Mouse (Mus musculus) limb, embryonic 10.5 days (tissue): Measurements from ENCODE around the gene Uba6. TPM values are rescaled to one million over a fixed set of nuclear protein-coding genes. Genes with fewer than 3 reads are reported as not detected.

ENCODE experiments used
- DNase-seq: peaks from one replicate; pipeline ENCODE4 v3.0.0-alpha.2; 2017; ENCODE audit warnings: low spot score
- H3K27ac ChIP-seq: fragments of 300-500 bp; sonication (generic); 2 replicates; pipeline ENCODE4 v1.5.1; 2016; ENCODE audit warnings: mild to moderate bottlenecking
- H3K27me3 ChIP-seq: fragments of 300-500 bp; sonication (generic); 2 replicates; pipeline ENCODE4 v1.6.1; 2016; ENCODE audit warnings: low read depth, mild to moderate bottlenecking; ENCODE audit not compliant: poor library complexity, severe bottlenecking
- H3K36me3 ChIP-seq: fragments of 300-500 bp; sonication (generic); 2 replicates; pipeline ENCODE4 v1.6.1; 2016; ENCODE audit warnings: mild to moderate bottlenecking, moderate library complexity
- H3K4me1 ChIP-seq: fragments of 300-500 bp; sonication (generic); 2 replicates; pipeline ENCODE4 v1.6.1; 2016
- H3K4me3 ChIP-seq: fragments of 300-500 bp; sonication (generic); 2 replicates; pipeline ENCODE4 v1.5.1; 2016; ENCODE audit warnings: mild to moderate bottlenecking, moderate library complexity
- H3K9me3 ChIP-seq: fragments of 300-500 bp; sonication (generic); replicated peaks from 2 replicates; pipeline ENCODE4 v1.6.1; 2016; ENCODE audit warnings: mild to moderate bottlenecking
- WGBS: fragments of 180-500 bp; shearing (Covaris S2); methylation state at CpG from one replicate; pipeline ENCODE4 v1.1.7; 2016; 5-methylcytosine and 5-hydroxymethylcytosine counted together
- polyA plus RNA-seq: library from polyadenylated mRNA; unstranded; fragments of >200 nt; fragmentation: Nextera tagmentation; extraction: Ambion mirVana; gene quantifications from 2 replicates; pipeline ENCODE4 v1.2.1, GENCODE M21; 2016

The Uba6 gene
- polyA plus RNA-seq, 1 experiment from 2014 or later, result 17.5 TPM

GRCm38 (mm10) chr5:86111074-86111473, 61.5 kb downstream of the Uba6 start:
- no peak overlapping the region for H3K27ac ChIP-seq
- no peak overlapping the region for H3K4me3 ChIP-seq
- H3K36me3 ChIP-seq, result peaks cover 16% of the 10 kb centered on the region
- DNase-seq, result no peak
- H3K9me3 ChIP-seq, result no peaks in the 10 kb centered on the region
- WGBS, result 90% methylated on average over 1 of the region's 1 CpGs
- no peaks in the 10 kb centered on the region for H3K27me3 ChIP-seq
- no peaks in the 10 kb centered on the region for H3K4me1 ChIP-seq

- WGBS, result 89% methylated on average over 2 of the region's 2 CpGs
- no peaks in the 10 kb centered on the region for H3K9me3 ChIP-seq
- no peak overlapping the region for H3K27ac ChIP-seq
- DNase-seq, result no peak
- peaks cover 8% of the 10 kb centered on the region for H3K36me3 ChIP-seq
- no peaks in the 10 kb centered on the region for H3K27me3 ChIP-seq
- no peaks in the 10 kb centered on the region for H3K4me1 ChIP-seq
- H3K4me3 ChIP-seq, result no peak overlapping the region
These were observed 66.0 kb downstream of the Uba6 start for GRCm38 (mm10) chr5:86106610-86107009.

- Histone ChIP-seq H3K36me3 (no peaks in the 10 kb centered on the region; the same call in 1 of the 2 replicates), H3K27me3 (no peaks in the 10 kb centered on the region), H3K9me3 (no peaks in the 10 kb centered on the region), H3K4me1 (no peaks in the 10 kb centered on the region), H3K4me3 (no peak overlapping the region), H3K27ac (no peak overlapping the region)
- 93% methylated on average over 2 of the region's 2 CpGs for WGBS
- no peak for DNase-seq
These were observed 70.4 kb downstream of the Uba6 start for GRCm38 (mm10) chr5:86102176-86102575.

GRCm38 (mm10) chr5:86100621-86101020, 72.0 kb downstream of the Uba6 start:
- Histone ChIP-seq H3K36me3 (no peaks in the 10 kb centered on the region), H3K4me3 (no peak overlapping the region), H3K27ac (no peak overlapping the region), H3K27me3 (no peaks in the 10 kb centered on the region), H3K9me3 (no peaks in the 10 kb centered on the region), H3K4me1 (no peaks in the 10 kb centered on the region)
- WGBS, result 80% methylated on average over 3 of the region's 3 CpGs
- DNase-seq, result no peak

GRCm38 (mm10) chr5:86098988-86099387, 73.6 kb downstream of the Uba6 start:
- no peak for DNase-seq
- WGBS, result 90% methylated on average over 3 of the region's 3 CpGs
- Histone ChIP-seq H3K36me3 (no peaks in the 10 kb centered on the region), H3K4me3 (no peak overlapping the region), H3K4me1 (no peaks in the 10 kb centered on the region), H3K9me3 (no peaks in the 10 kb centered on the region), H3K27ac (no peak overlapping the region), H3K27me3 (no peaks in the 10 kb centered on the region)

- no peak for DNase-seq
- Histone ChIP-seq H3K36me3 (no peaks in the 10 kb centered on the region), H3K4me3 (no peak overlapping the region), H3K27me3 (no peaks in the 10 kb centered on the region), H3K4me1 (no peaks in the 10 kb centered on the region), H3K9me3 (no peaks in the 10 kb centered on the region), H3K27ac (no peak overlapping the region)
- WGBS, result 90% methylated on average over 9 of the region's 9 CpGs
These were observed 77.8 kb downstream of the Uba6 start for GRCm38 (mm10) chr5:86094754-86095153.

GRCm38 (mm10) chr5:86086751-86087150, 85.9 kb downstream of the Uba6 start:
- 84% methylated on average over 6 of the region's 6 CpGs for WGBS
- no peak overlapping the region for H3K27ac ChIP-seq

GRCm38 (mm10) chr5:86084979-86085378, 87.6 kb downstream of the Uba6 start:
- H3K4me1 ChIP-seq, result no peaks in the 10 kb centered on the region
- WGBS, result 90% methylated on average over 7 of the region's 7 CpGs
- no peaks in the 10 kb centered on the region for H3K9me3 ChIP-seq
- no peaks in the 10 kb centered on the region for H3K27me3 ChIP-seq
- no peak for DNase-seq
- H3K36me3 ChIP-seq, result no peaks in the 10 kb centered on the region
- H3K27ac ChIP-seq, result no peak overlapping the region
- H3K4me3 ChIP-seq, result no peak overlapping the region

More at GRCm38 (mm10) chr5:86086751-86087150, 85.9 kb downstream of the Uba6 start:
- Histone ChIP-seq H3K4me3 (no peak overlapping the region), H3K27me3 (no peaks in the 10 kb centered on the region), H3K9me3 (no peaks in the 10 kb centered on the region), H3K36me3 (no peaks in the 10 kb centered on the region), H3K4me1 (no peaks in the 10 kb centered on the region)
- no peak for DNase-seq

GRCm38 (mm10) chr5:86083987-86084386, 88.6 kb downstream of the Uba6 start:
- H3K36me3 ChIP-seq, result no peaks in the 10 kb centered on the region
- no peak for DNase-seq
- 83% methylated on average over 6 of the region's 6 CpGs for WGBS
- no peak overlapping the region for H3K27ac ChIP-seq
- no peak overlapping the region for H3K4me3 ChIP-seq
- H3K27me3 ChIP-seq, result no peaks in the 10 kb centered on the region
- no peaks in the 10 kb centered on the region for H3K4me1 ChIP-seq
- no peaks in the 10 kb centered on the region for H3K9me3 ChIP-seq

GRCm38 (mm10) chr5:86078720-86079334, 93.8 kb downstream of the Uba6 start:
- H3K9me3 ChIP-seq, result no peaks in the 10 kb centered on the region
- no peak overlapping the region for H3K4me3 ChIP-seq
- DNase-seq, result no peak
- H3K27me3 ChIP-seq, result no peaks in the 10 kb centered on the region
- H3K36me3 ChIP-seq, result no peaks in the 10 kb centered on the region
- 90% methylated on average over 3 of the region's 3 CpGs for WGBS
- H3K4me1 ChIP-seq, result no peaks in the 10 kb centered on the region
- H3K27ac ChIP-seq, result no peak overlapping the region

GRCm38 (mm10) chr5:86072756-86073386, 99.7 kb downstream of the Uba6 start:
- H3K27ac ChIP-seq, result no peak overlapping the region
- H3K4me3 ChIP-seq, result no peak overlapping the region
- no peak for DNase-seq
- H3K9me3 ChIP-seq, result no peaks in the 10 kb centered on the region
- H3K27me3 ChIP-seq, result no peaks in the 10 kb centered on the region
- H3K4me1 ChIP-seq, result no peaks in the 10 kb centered on the region
- WGBS, result 80% methylated on average over 4 of the region's 4 CpGs
- no peaks in the 10 kb centered on the region for H3K36me3 ChIP-seq

GRCm38 (mm10) chr5:86071538-86071937, 101.1 kb downstream of the Uba6 start, which contains the start of gene Stap1:
Stap1 (plus strand) TSS chr5:86071746.
- H3K4me1 ChIP-seq, result peaks cover 9% of the 10 kb centered on the region
- WGBS, result 80% methylated on average over 7 of the region's 7 CpGs
- no peaks in the 10 kb centered on the region for H3K36me3 ChIP-seq
- no peak for DNase-seq
- no peak within 1 kb of the TSS for H3K4me3 ChIP-seq
- H3K27ac ChIP-seq, result no peak within 1 kb of the TSS
- no peaks in the 10 kb centered on the region for H3K27me3 ChIP-seq
- H3K9me3 ChIP-seq, result no peaks in the 10 kb centered on the region

- Histone ChIP-seq H3K36me3 (no peaks in the 10 kb centered on the region), H3K4me3 (no peak overlapping the region), H3K27ac (no peak overlapping the region), H3K4me1 (peaks cover 12% of the 10 kb centered on the region), H3K9me3 (no peaks in the 10 kb centered on the region), H3K27me3 (no peaks in the 10 kb centered on the region)
- DNase-seq, result no peak
- 83% methylated on average over 6 of the region's 6 CpGs for WGBS
These were observed 103.5 kb downstream of the Uba6 start for GRCm38 (mm10) chr5:86069121-86069520.
